Mouse (Mus musculus): ENCODE data around the gene Fgfr2. TPM values are rescaled to one million over a fixed set of nuclear protein-coding genes. Genes with fewer than 3 reads are reported as not detected.
"Not testable (repeated sequence)": the region's sequence is repeated elsewhere in the genome, so short reads cannot be mapped to it uniquely, and the experiment has no call there.

Fgfr2 gene
- polyA plus RNA-seq, 1 experiment from 2014 or later, result 121 TPM

DNA sequence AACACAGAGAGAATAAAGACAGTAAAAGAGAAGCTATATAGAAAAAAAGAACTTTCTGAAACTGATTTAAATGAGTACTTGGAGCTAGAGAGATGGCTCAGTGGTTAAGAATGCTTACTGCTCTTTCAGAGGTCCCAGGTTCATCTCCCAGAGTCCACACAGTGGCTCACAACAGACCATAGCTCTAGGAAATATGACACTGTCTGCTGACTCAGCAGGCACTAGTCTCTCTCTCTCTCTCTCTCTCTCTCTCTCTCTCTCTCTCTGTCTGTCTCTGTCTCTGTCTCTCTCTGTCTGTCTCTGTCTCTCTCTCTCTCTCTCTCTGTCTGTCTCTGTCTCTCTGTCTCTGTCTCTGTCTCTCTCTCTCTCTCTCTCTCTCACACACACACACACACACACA is 620.7 kb downstream of the Fgfr2 start:
- not testable (repeated sequence) for H3K27ac ChIP-seq; ATAC-seq (ENCODE audit: insufficient number of reproducible peaks, insufficient read depth, low FRiP score, low TSS enrichment); H3K4me2 ChIP-seq (replicated peaks); H3K4me1 ChIP-seq; H3K36me3 ChIP-seq; H3K9ac ChIP-seq; H3K27me3 ChIP-seq; H3K4me3 ChIP-seq; H3K9me3 ChIP-seq

- H3K36me3 ChIP-seq, result no peaks in the 10 kb centered on the region
- no peaks in the 10 kb centered on the region for H3K27me3 ChIP-seq
- 0 out of 2 replicates have a peak, but pooled peaks cover 2% of the 10 kb centered on the region for H3K4me1 ChIP-seq
- ATAC-seq (ENCODE audit: insufficient number of reproducible peaks, insufficient read depth, low FRiP score, low TSS enrichment), result no peak
- 95% methylated on average over 3 of the region's 3 CpGs for WGBS
- no peak overlapping the region for H3K4me2 ChIP-seq (replicated peaks)
- H3K4me3 ChIP-seq, result no peak overlapping the region
- no peaks in the 10 kb centered on the region for H3K9me3 ChIP-seq
- no peak overlapping the region for H3K27ac ChIP-seq
- H3K9ac ChIP-seq, result no peak overlapping the region
Observed at GRCm38 (mm10) chr7:132497142-132497541, 626.0 kb downstream of the Fgfr2 start.

DNA sequence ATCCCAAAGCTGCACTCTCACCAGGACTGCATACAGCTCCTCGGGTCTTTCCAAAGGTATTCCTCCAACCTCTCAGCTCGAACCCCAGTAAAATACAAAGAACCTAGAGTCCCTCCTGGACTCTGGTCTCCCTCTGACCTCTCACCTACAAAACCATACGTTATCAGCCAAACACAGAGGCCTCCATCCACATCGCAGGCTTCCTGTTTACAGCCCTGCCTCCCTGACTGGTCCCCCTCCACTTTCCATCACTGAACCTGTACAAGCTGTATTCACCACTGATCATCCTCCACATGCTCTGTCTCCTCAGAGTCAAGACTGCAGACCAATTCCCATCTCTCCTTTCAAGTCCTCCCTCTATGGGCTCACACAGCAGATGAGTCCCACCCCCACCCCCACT is 628.9 kb downstream of the Fgfr2 start:
- Histone ChIP-seq H3K27ac (no peak overlapping the region), H3K27me3 (no peaks in the 10 kb centered on the region), H3K4me2 (replicated peaks) (no peak overlapping the region), H3K4me3 (no peak overlapping the region), H3K9ac (no peak overlapping the region), H3K4me1 (0 out of 2 replicates have a peak, but pooled peaks cover 2% of the 10 kb centered on the region), H3K9me3 (no peaks in the 10 kb centered on the region), H3K36me3 (no peaks in the 10 kb centered on the region)
- 67% methylated on average over 4 of the region's 4 CpGs for whole genome bisulfite sequencing
- no peak for ATAC-seq (ENCODE audit: insufficient number of reproducible peaks, insufficient read depth, low FRiP score, low TSS enrichment)

DNA sequence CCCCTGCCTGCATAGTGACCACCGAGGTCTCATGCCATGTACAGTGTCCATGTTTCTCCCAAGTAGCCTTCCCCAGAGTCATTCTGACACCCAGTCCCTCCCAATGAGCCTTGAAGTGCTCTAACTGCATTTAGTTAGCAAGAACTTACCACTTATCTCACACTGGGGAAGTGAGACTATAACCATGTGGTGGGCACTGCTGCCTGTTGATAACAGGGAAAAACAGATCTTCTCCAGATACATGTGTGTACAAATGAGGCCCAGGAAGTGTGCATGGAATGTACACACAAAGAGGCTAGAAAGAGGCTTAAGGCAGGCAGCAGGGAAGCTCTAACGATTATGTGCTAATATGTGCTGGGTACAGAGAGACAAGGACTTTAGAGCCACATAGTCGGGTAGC is 629.5 kb downstream of the Fgfr2 start:
- 76% methylated on average over 3 of the region's 3 CpGs for WGBS
- no peak for ATAC-seq (ENCODE audit: insufficient number of reproducible peaks, insufficient read depth, low FRiP score, low TSS enrichment)
- Histone ChIP-seq H3K27me3 (no peaks in the 10 kb centered on the region), H3K9me3 (no peaks in the 10 kb centered on the region), H3K4me3 (no peak overlapping the region), H3K4me2 (replicated peaks) (no peak overlapping the region), H3K27ac (no peak overlapping the region), H3K4me1 (0 out of 2 replicates have a peak, but pooled peaks cover 2% of the 10 kb centered on the region), H3K36me3 (no peaks in the 10 kb centered on the region), H3K9ac (no peak overlapping the region)

DNA sequence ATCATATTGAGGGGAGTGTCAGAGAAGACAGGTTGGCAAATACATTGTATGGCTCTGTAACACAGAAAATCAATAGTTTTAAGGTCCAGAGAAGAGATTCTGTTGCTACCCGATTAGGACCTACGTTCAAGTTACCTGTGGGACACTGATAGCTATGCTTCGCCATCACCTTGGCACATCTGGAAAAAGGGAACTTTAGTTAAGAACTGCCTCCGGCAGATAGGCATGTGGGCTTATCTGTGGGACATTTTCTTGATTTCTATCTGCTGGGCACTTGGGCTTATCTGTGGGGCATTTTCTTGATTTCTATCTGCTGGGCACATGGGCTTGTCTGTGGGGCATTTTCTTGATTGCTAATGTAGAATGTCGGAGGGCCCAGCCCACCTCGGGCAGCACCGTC is 631.2 kb downstream of the Fgfr2 start:
- Histone ChIP-seq H3K36me3 (no peaks in the 10 kb centered on the region), H3K9ac (no peak overlapping the region), H3K4me3 (no peak overlapping the region), H3K4me2 (replicated peaks) (no peak overlapping the region), H3K4me1 (0 out of 2 replicates have a peak, but pooled peaks cover 2% of the 10 kb centered on the region), H3K9me3 (no peaks in the 10 kb centered on the region), H3K27me3 (no peaks in the 10 kb centered on the region), H3K27ac (no peak overlapping the region)
- ATAC-seq (ENCODE audit: insufficient number of reproducible peaks, insufficient read depth, low FRiP score, low TSS enrichment), result no peak
- WGBS, result 86% methylated on average over 7 of the region's 7 CpGs

- Histone ChIP-seq H3K27me3 (no peaks in the 10 kb centered on the region), H3K9me3 (no peaks in the 10 kb centered on the region), H3K4me3 (no peak overlapping the region), H3K4me1 (no peaks in the 10 kb centered on the region), H3K4me2 (replicated peaks) (no peak overlapping the region), H3K36me3 (no peaks in the 10 kb centered on the region), H3K27ac (no peak overlapping the region), H3K9ac (no peak overlapping the region)
- 53% methylated on average over 6 of the region's 6 CpGs for WGBS
- no peak for ATAC-seq (ENCODE audit: insufficient number of reproducible peaks, insufficient read depth, low FRiP score, low TSS enrichment)
Observed at GRCm38 (mm10) chr7:132487361-132487760, 635.8 kb downstream of the Fgfr2 start.

DNA sequence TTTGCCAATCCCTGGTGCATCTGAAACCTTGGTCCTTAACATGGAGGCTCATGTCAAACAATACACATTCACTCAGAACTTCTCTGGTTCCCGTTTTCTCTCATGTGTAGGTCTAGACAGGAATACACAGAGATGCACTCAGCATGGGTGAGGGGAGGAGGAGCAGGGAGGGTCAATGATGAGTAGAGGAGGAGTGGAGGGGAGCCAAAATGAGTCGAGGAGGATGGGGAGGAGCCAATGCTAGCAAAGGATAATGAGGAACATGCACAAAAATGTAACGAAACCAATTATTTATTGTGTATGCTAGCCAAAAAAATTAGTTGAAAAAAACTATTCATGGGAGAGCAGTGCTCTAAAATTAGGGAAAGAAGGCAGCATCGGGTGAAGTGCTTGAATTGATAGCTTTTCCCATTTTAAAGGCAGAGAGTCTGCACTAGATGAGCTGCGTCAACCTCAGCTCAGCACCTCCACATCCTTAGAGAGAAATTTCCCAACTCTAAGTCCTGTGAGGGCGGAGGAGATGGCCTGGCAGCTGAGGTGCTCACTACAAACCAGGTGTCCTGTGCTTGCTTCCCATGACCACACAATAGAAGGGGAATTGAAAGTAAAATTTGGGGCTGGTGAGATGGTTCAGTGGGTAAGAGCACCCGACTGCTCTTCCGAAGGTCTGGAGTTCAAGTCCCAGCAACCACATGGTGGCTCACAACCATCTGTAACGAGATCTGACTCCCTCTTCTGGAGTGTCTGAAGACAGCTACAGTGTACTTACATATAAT is 636.6 kb downstream of the Fgfr2 start:
- no peak for ATAC-seq (ENCODE audit: insufficient number of reproducible peaks, insufficient read depth, low FRiP score, low TSS enrichment)
- no peak overlapping the region for H3K27ac ChIP-seq
- H3K27me3 ChIP-seq, result no peaks in the 10 kb centered on the region
- H3K9ac ChIP-seq, result no peak overlapping the region
- H3K4me3 ChIP-seq, result no peak overlapping the region
- no peak overlapping the region for H3K4me2 ChIP-seq (replicated peaks)
- WGBS, result 77% methylated on average over 9 of the region's 9 CpGs
- no peaks in the 10 kb centered on the region for H3K9me3 ChIP-seq
- H3K36me3 ChIP-seq, result no peaks in the 10 kb centered on the region
- no peaks in the 10 kb centered on the region for H3K4me1 ChIP-seq

DNA sequence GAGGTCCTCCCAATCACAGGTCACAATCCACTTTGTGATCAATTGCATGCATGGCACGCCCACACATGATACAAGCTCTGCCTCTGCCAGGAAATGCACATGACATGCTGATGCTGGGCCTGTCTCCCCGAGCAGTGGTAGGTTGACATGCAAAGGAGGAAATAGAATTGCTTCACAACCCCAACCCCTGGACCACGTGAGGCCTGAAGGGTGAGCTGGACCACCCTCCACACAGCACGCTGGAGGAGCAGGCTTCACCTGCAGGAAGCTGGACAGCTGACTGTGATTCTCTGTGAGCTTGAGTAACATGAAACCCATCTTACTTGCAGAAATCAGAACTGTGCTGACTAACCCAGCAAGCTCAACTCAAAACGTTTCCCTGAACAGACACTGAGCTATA is 638.7 kb downstream of the Fgfr2 start:
- whole genome bisulfite sequencing, result 50% methylated on average over 5 of the region's 5 CpGs
- ATAC-seq (ENCODE audit: insufficient number of reproducible peaks, insufficient read depth, low FRiP score, low TSS enrichment), result no peak
- no peak overlapping the region for H3K9ac ChIP-seq
- no peaks in the 10 kb centered on the region for H3K36me3 ChIP-seq
- H3K4me2 ChIP-seq (replicated peaks), result no peak overlapping the region
- H3K27ac ChIP-seq, result no peak overlapping the region
- H3K27me3 ChIP-seq, result no peaks in the 10 kb centered on the region
- no peaks in the 10 kb centered on the region for H3K4me1 ChIP-seq
- H3K4me3 ChIP-seq, result no peak overlapping the region
- no peaks in the 10 kb centered on the region for H3K9me3 ChIP-seq

DNA sequence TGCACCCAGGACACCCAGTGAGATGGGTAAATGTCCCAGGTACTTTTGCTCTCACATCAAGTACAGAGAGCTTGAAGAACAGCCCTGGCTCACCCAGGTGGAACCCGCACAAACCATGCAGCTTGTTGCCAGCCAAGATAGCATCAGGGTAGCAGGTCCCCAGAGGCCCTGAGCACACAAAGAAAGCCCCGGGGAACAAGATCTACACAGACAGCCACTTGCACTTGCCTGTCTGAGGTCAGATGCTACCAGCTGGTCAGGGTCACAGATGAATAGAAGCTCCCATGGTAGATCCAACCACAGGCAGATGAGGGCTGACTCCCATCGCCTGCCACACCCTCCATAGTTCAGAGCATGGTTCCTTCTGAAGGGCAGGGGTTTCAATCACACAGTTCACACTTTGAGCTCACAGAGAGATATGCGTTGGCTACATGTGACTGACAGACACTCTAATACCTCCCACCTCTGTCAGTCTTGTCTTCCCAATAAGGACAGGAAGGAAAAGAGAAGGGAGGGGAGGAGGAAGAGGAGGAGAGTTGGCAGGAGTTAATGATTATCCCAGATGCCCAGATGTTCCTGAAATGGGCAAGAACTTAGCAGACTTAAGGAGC is 642.3 kb downstream of the Fgfr2 start:
- Histone ChIP-seq H3K4me2 (replicated peaks) (no peak overlapping the region), H3K4me1 (peaks cover 3% of the 10 kb centered on the region; the same call in 1 of the 2 replicates), H3K27ac (no peak overlapping the region), H3K9me3 (no peaks in the 10 kb centered on the region), H3K27me3 (no peaks in the 10 kb centered on the region), H3K36me3 (no peaks in the 10 kb centered on the region), H3K4me3 (no peak overlapping the region), H3K9ac (no peak overlapping the region)
- 68% methylated on average over 4 of the region's 4 CpGs for WGBS
- no peak for ATAC-seq (ENCODE audit: insufficient number of reproducible peaks, insufficient read depth, low FRiP score, low TSS enrichment)

DNA sequence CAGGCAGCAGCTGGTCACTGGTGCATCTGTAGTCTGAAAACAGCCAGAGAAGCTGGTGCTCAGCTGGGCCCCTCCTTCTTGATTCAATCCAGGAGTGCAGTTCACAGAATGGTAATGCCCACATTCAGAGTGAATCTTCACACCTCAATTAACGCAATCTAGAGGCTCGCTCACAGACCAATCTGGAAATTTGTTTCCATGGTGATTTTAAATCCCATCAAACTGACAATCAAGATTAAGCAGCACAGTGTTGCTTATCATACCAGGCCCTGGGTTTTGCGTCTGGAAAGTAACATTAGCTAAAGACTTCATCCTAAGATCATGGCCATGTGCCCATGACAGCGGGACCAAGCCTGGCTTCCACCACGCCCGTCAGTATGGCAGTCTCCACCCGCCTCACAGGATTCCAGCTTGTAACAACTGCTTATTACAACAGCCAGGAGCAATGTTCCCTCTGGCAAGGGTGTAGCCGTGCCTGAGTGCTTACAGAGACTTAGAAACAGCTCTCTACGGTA is 644.8 kb downstream of the Fgfr2 start:
- H3K9ac ChIP-seq, result no peak overlapping the region
- H3K27me3 ChIP-seq, result no peaks in the 10 kb centered on the region
- ATAC-seq (ENCODE audit: insufficient number of reproducible peaks, insufficient read depth, low FRiP score, low TSS enrichment), result no peak
- no peak overlapping the region for H3K4me2 ChIP-seq (replicated peaks)
- H3K36me3 ChIP-seq, result no peaks in the 10 kb centered on the region
- 75% methylated on average over 9 of the region's 9 CpGs for WGBS
- no peak overlapping the region for H3K27ac ChIP-seq
- H3K4me3 ChIP-seq, result no peak overlapping the region
- H3K9me3 ChIP-seq, result no peaks in the 10 kb centered on the region
- peaks cover 3% of the 10 kb centered on the region; the same call in 1 of the 2 replicates for H3K4me1 ChIP-seq

- no peak for ATAC-seq (ENCODE audit: insufficient number of reproducible peaks, insufficient read depth, low FRiP score, low TSS enrichment)
- no peaks in the 10 kb centered on the region for H3K36me3 ChIP-seq
Observed at GRCm38 (mm10) chr7:132477753-132478152, 645.4 kb downstream of the Fgfr2 start.

GRCm38 (mm10) chr7:132476491-132476890 is 646.7 kb downstream of the Fgfr2 start:
- ATAC-seq (ENCODE audit: insufficient number of reproducible peaks, insufficient read depth, low FRiP score, low TSS enrichment), result no peak
- no peak overlapping the region for H3K4me3 ChIP-seq
- no peaks in the 10 kb centered on the region for H3K9me3 ChIP-seq
- WGBS, result 94% methylated on average over 2 of the region's 2 CpGs
- no peaks in the 10 kb centered on the region for H3K36me3 ChIP-seq
- H3K4me1 ChIP-seq, result peaks cover 3% of the 10 kb centered on the region; the same call in 1 of the 2 replicates
- H3K27ac ChIP-seq, result no peak overlapping the region
- H3K4me2 ChIP-seq (replicated peaks), result no peak overlapping the region
- H3K27me3 ChIP-seq, result no peaks in the 10 kb centered on the region
- H3K9ac ChIP-seq, result no peak overlapping the region

More at GRCm38 (mm10) chr7:132477753-132478152, 645.4 kb downstream of the Fgfr2 start:
- H3K27ac ChIP-seq, result no peak overlapping the region
- no peaks in the 10 kb centered on the region for H3K27me3 ChIP-seq
- H3K9me3 ChIP-seq, result no peaks in the 10 kb centered on the region
- H3K4me2 ChIP-seq (replicated peaks), result no peak overlapping the region
- H3K9ac ChIP-seq, result no peak overlapping the region
- no peak overlapping the region for H3K4me3 ChIP-seq
- H3K4me1 ChIP-seq, result peaks cover 3% of the 10 kb centered on the region; the same call in 1 of the 2 replicates
- 54% methylated on average over 3 of the region's 3 CpGs for WGBS

Measured in embryonic facial prominence, embryonic 12.5 days (tissue).